Mouse (Mus musculus): ENCODE results near the gene Plcz1. TPM values are rescaled to one million over a fixed set of nuclear protein-coding genes. Genes with fewer than 3 reads are reported as not detected.

Plcz1 gene
- polyA plus RNA-seq, 1 experiment from 2014 or later = 0.16 TPM

GRCm38 (mm10) chr6:140005181-140005580, 36.1 kb downstream of the Plcz1 start:
- Histone ChIP-seq H3K4me3 (replicated peaks; ENCODE audit: low read depth, low read length) (no peak overlapping the region), H3K27me3 (ENCODE audit: control insufficient read depth, insufficient read depth, low read length) (no peaks in the 10 kb centered on the region), H3K4me1 (ENCODE audit: control insufficient read depth, insufficient read depth, low read length) (no peaks in the 10 kb centered on the region), H3K9me3 (ENCODE audit: control insufficient read depth, low read length) (no peaks in the 10 kb centered on the region), H3K4me2 (ENCODE audit: low read length) (no peak overlapping the region), H3K27ac (replicated peaks; ENCODE audit: low read depth, low read length) (no peak overlapping the region), H3K9ac (replicated peaks; ENCODE audit: low read length) (no peak overlapping the region), H3K36me3 (ENCODE audit: control insufficient read depth, insufficient read depth, low read length) (no peaks in the 10 kb centered on the region)
- WGBS = 87% methylated on average over 3 of the region's 3 CpGs
- ATAC-seq (ENCODE audit: low FRiP score, low TSS enrichment) (no peak), DNase-seq (no peak)

DNA sequence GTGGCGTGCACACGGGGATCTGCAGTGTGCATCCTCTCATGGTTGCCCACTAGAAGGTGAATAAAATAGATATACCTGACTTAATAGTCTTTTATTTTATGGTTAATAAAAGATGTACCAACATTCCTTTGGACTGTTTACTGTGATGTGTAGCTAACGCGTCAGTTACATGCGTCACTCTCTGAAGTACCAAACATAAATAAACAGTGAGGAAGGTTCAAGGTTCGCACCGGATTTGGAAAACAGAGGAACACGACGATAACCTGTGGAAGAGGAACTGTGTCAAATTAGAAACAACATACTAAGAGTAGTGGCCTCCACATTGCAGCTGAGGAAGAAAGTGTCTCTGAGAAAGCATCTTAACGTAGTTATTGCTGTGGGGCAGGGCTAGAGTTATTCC, 51.7 kb downstream of the Plcz1 start:
- WGBS = 87% methylated on average over 10 of the region's 10 CpGs

GRCm38 (mm10) chr6:139989075-139989474, 52.2 kb downstream of the Plcz1 start:
- DNase-seq (peak; percentile 30), ATAC-seq (ENCODE audit: low FRiP score, low TSS enrichment) (no peak)
- WGBS = 36% methylated on average over 6 of the region's 6 CpGs

More for the DNA sequence above, 51.7 kb downstream of the Plcz1 start:
- Histone ChIP-seq H3K9me3 (ENCODE audit: control insufficient read depth, low read length) (no peaks in the 10 kb centered on the region), H3K4me2 (ENCODE audit: low read length) (no peak overlapping the region), H3K36me3 (ENCODE audit: control insufficient read depth, insufficient read depth, low read length) (no peaks in the 10 kb centered on the region), H3K27ac (replicated peaks; ENCODE audit: low read depth, low read length) (no peak overlapping the region), H3K4me3 (replicated peaks; ENCODE audit: low read depth, low read length) (no peak overlapping the region), H3K27me3 (ENCODE audit: control insufficient read depth, insufficient read depth, low read length) (no peaks in the 10 kb centered on the region), H3K9ac (replicated peaks; ENCODE audit: low read length) (no peak overlapping the region), H3K4me1 (ENCODE audit: control insufficient read depth, insufficient read depth, low read length) (0 out of 2 replicates have a peak, but pooled peaks cover 4% of the 10 kb centered on the region)
- DNase-seq (no peak), ATAC-seq (ENCODE audit: low FRiP score, low TSS enrichment) (no peak)

GRCm38 (mm10) chr6:139986564-139986963, 54.7 kb downstream of the Plcz1 start:
- ATAC-seq (ENCODE audit: low FRiP score, low TSS enrichment) = no peak
- Histone ChIP-seq H3K4me3 (replicated peaks; ENCODE audit: low read depth, low read length) (no peak overlapping the region), H3K27me3 (ENCODE audit: control insufficient read depth, insufficient read depth, low read length) (no peaks in the 10 kb centered on the region), H3K9me3 (ENCODE audit: control insufficient read depth, low read length) (no peaks in the 10 kb centered on the region), H3K9ac (replicated peaks; ENCODE audit: low read length) (no peak overlapping the region), H3K4me1 (ENCODE audit: control insufficient read depth, insufficient read depth, low read length) (0 out of 2 replicates have a peak, but pooled peaks cover 4% of the 10 kb centered on the region), H3K36me3 (ENCODE audit: control insufficient read depth, insufficient read depth, low read length) (no peaks in the 10 kb centered on the region), H3K4me2 (ENCODE audit: low read length) (no peak overlapping the region), H3K27ac (replicated peaks; ENCODE audit: low read depth, low read length) (no peak overlapping the region)
- WGBS = 87% methylated on average over 2 of the region's 2 CpGs
- DNase-seq = no peak

More at GRCm38 (mm10) chr6:139989075-139989474, 52.2 kb downstream of the Plcz1 start:
- no peak overlapping the region for H3K27ac ChIP-seq (replicated peaks; ENCODE audit: low read depth, low read length)
- no peak overlapping the region for H3K4me2 ChIP-seq (ENCODE audit: low read length)
- H3K36me3 ChIP-seq (ENCODE audit: control insufficient read depth, insufficient read depth, low read length) = no peaks in the 10 kb centered on the region
- no peaks in the 10 kb centered on the region for H3K9me3 ChIP-seq (ENCODE audit: control insufficient read depth, low read length)
- no peaks in the 10 kb centered on the region for H3K27me3 ChIP-seq (ENCODE audit: control insufficient read depth, insufficient read depth, low read length)
- no peak overlapping the region for H3K4me3 ChIP-seq (replicated peaks; ENCODE audit: low read depth, low read length)
- H3K4me1 ChIP-seq (ENCODE audit: control insufficient read depth, insufficient read depth, low read length) = 0 out of 2 replicates have a peak, but pooled peaks cover 4% of the 10 kb centered on the region
- no peak overlapping the region for H3K9ac ChIP-seq (replicated peaks; ENCODE audit: low read length)

DNA sequence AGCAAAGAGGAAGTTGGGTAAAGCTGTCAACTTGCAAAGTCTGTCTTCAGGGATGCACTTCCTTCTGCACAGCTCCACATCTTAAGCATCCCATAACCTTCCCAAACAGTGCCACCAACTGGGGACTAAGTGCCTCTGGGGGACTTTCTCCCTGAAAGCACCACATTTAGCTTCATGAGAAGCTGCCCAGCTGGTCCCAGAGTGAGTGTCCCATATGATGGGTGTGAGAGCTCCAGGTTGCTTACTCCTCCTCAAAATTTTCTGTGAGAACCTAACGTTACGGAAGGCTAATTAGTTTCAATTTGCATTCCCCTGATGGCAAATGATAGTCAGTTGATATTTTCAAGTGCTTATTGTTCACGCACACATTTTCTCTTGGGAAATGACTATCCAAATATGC, 57.2 kb downstream of the Plcz1 start:
- no peak for DNase-seq
- WGBS = 91% methylated on average over 3 of the region's 3 CpGs
- H3K9ac ChIP-seq (replicated peaks; ENCODE audit: low read length) = no peak overlapping the region
- H3K27ac ChIP-seq (replicated peaks; ENCODE audit: low read depth, low read length) = no peak overlapping the region
- H3K4me3 ChIP-seq (replicated peaks; ENCODE audit: low read depth, low read length) = no peak overlapping the region
- no peak overlapping the region for H3K4me2 ChIP-seq (ENCODE audit: low read length)
- no peaks in the 10 kb centered on the region for H3K9me3 ChIP-seq (ENCODE audit: control insufficient read depth, low read length)
- 0 out of 2 replicates have a peak, but pooled peaks cover 4% of the 10 kb centered on the region for H3K4me1 ChIP-seq (ENCODE audit: control insufficient read depth, insufficient read depth, low read length)
- H3K27me3 ChIP-seq (ENCODE audit: control insufficient read depth, insufficient read depth, low read length) = no peaks in the 10 kb centered on the region
- no peak for ATAC-seq (ENCODE audit: low FRiP score, low TSS enrichment)
- no peaks in the 10 kb centered on the region for H3K36me3 ChIP-seq (ENCODE audit: control insufficient read depth, insufficient read depth, low read length)

DNA sequence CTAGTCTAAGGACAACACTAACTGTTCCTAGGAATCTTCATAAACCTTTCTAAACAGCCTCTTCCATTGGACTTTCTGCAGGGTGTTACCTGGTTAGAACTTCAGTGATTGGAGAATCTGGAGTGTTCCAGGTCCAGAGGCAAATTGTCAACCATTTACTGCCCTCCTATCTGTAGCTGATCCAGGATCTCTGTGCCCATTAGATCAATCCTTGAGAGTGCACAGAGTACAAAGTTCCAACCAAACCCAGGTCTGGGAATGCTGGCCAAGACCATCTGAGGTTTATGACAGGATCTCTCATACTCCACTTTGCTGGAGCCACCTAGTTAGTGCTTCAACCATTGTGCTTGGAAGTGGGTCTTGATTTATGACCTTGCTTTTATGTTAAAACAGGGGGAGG, 60.2 kb downstream of the Plcz1 start:
- H3K27ac ChIP-seq (replicated peaks; ENCODE audit: low read depth, low read length) = no peak overlapping the region
- no peaks in the 10 kb centered on the region for H3K36me3 ChIP-seq (ENCODE audit: control insufficient read depth, insufficient read depth, low read length)
- H3K4me3 ChIP-seq (replicated peaks; ENCODE audit: low read depth, low read length) = no peak overlapping the region
- no peaks in the 10 kb centered on the region for H3K9me3 ChIP-seq (ENCODE audit: control insufficient read depth, low read length)
- H3K27me3 ChIP-seq (ENCODE audit: control insufficient read depth, insufficient read depth, low read length) = no peaks in the 10 kb centered on the region
- H3K9ac ChIP-seq (replicated peaks; ENCODE audit: low read length) = no peak overlapping the region
- no peaks in the 10 kb centered on the region for H3K4me1 ChIP-seq (ENCODE audit: control insufficient read depth, insufficient read depth, low read length)
- DNase-seq = no peak
- no peak overlapping the region for H3K4me2 ChIP-seq (ENCODE audit: low read length)
- ATAC-seq (ENCODE audit: low FRiP score, low TSS enrichment) = no peak

DNA sequence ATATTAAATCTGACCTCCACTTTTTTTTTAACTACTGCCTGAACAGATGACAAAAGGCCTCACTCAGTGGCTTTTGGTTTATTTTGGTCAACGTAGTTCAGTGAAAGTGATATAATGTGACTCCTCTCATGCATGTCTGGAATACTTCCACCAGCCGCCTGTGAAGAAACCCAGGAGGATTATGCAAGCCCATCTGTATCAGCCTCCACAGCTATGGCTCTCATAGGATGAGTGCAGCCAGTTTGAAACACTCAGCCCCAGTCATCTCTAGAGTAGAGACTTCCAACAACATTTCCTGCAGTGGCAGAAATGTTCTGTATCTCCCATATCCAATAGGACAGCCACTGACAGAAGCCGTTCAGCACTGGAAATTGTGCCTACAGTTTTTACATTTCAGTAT, 63.1 kb downstream of the Plcz1 start:
- Histone ChIP-seq H3K27ac (replicated peaks; ENCODE audit: low read depth, low read length) (no peak overlapping the region), H3K4me2 (ENCODE audit: low read length) (no peak overlapping the region), H3K9ac (replicated peaks; ENCODE audit: low read length) (no peak overlapping the region), H3K4me3 (replicated peaks; ENCODE audit: low read depth, low read length) (no peak overlapping the region), H3K36me3 (ENCODE audit: control insufficient read depth, insufficient read depth, low read length) (no peaks in the 10 kb centered on the region), H3K9me3 (ENCODE audit: control insufficient read depth, low read length) (no peaks in the 10 kb centered on the region), H3K4me1 (ENCODE audit: control insufficient read depth, insufficient read depth, low read length) (no peaks in the 10 kb centered on the region), H3K27me3 (ENCODE audit: control insufficient read depth, insufficient read depth, low read length) (no peaks in the 10 kb centered on the region)
- 60% methylated on average over 3 of the region's 3 CpGs for WGBS
- ATAC-seq (ENCODE audit: low FRiP score, low TSS enrichment) (no peak), DNase-seq (no peak)

DNA sequence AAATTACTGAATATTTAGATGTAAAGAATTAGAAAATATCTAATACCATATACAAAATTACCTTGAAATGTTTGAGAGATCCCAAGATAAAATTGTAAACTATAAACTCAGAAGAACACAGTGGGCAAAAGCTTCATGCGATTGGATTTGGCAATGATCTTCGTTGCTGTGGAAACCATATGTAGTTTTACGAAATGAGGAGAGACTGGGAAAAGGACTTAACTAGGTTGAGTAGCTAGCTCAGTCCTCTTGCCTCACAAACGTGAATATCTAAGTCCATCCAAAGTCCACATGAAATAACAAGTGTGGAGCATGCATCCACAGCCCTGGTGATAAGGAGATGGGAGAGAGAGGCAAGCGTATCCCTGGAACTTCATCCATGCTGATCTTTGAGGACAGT, 66.6 kb downstream of the Plcz1 start:
- Histone ChIP-seq H3K36me3 (ENCODE audit: control insufficient read depth, insufficient read depth, low read length) (no peaks in the 10 kb centered on the region), H3K4me1 (ENCODE audit: control insufficient read depth, insufficient read depth, low read length) (no peaks in the 10 kb centered on the region), H3K9ac (replicated peaks; ENCODE audit: low read length) (no peak overlapping the region), H3K4me3 (replicated peaks; ENCODE audit: low read depth, low read length) (no peak overlapping the region), H3K4me2 (ENCODE audit: low read length) (no peak overlapping the region), H3K9me3 (ENCODE audit: control insufficient read depth, low read length) (no peaks in the 10 kb centered on the region), H3K27me3 (ENCODE audit: control insufficient read depth, insufficient read depth, low read length) (no peaks in the 10 kb centered on the region), H3K27ac (replicated peaks; ENCODE audit: low read depth, low read length) (no peak overlapping the region)
- DNase-seq (no peak), ATAC-seq (ENCODE audit: low FRiP score, low TSS enrichment) (no peak)
- WGBS = 85% methylated on average over 5 of the region's 5 CpGs

- DNase-seq (no peak), ATAC-seq (ENCODE audit: low FRiP score, low TSS enrichment) (no peak)
- Histone ChIP-seq H3K9me3 (ENCODE audit: control insufficient read depth, low read length) (no peaks in the 10 kb centered on the region), H3K4me1 (ENCODE audit: control insufficient read depth, insufficient read depth, low read length) (peaks cover 1% of the 10 kb centered on the region), H3K4me3 (replicated peaks; ENCODE audit: low read depth, low read length) (no peak overlapping the region), H3K27ac (replicated peaks; ENCODE audit: low read depth, low read length) (no peak overlapping the region), H3K36me3 (ENCODE audit: control insufficient read depth, insufficient read depth, low read length) (no peaks in the 10 kb centered on the region), H3K27me3 (ENCODE audit: control insufficient read depth, insufficient read depth, low read length) (no peaks in the 10 kb centered on the region), H3K9ac (replicated peaks; ENCODE audit: low read length) (no peak overlapping the region), H3K4me2 (ENCODE audit: low read length) (no peak overlapping the region)
- 89% methylated on average over 4 of the region's 4 CpGs for WGBS
Measured at GRCm38 (mm10) chr6:139971608-139972298, 69.5 kb downstream of the Plcz1 start.

Measured in midbrain, embryonic 14.5 days (tissue).